8 mouse cellular contexts compared by ENCODE assay signal in genomic region chr12:54060732-54061131, GRCm38 (mm10).
DNase-seq lines count a peak whose midpoint lies in the region; ATAC-seq and TF ChIP-seq lines count a peak whose summit lies in the region.

No protein-coding gene starts in this region.

- no peak overlapping the region for H3K27ac ChIP-seq in heart, embryonic 12.5 days (ENCODE audit: poor library complexity, severe bottlenecking)
- H3K27ac ChIP-seq in gastrocnemius, adult 2 months: no peak overlapping the region
- no peak overlapping the region for H3K27ac ChIP-seq in limb, embryonic 10.5 days
- no peak overlapping the region for H3K27ac ChIP-seq in neural tube, embryonic 11.5 days (ENCODE audit: low read depth, low read length)

- 20% methylated on average over 8 of the region's 8 CpGs for WGBS in heart, embryonic 12.5 days
- WGBS in limb, embryonic 10.5 days: 12% methylated on average over 8 of the region's 8 CpGs
- WGBS in neural tube, embryonic 11.5 days: 14% methylated on average over 8 of the region's 8 CpGs

- intact Hi-C loops in gastrocnemius, adult 2 months (cut with DNase I): loop anchor here (2.0 kb wide), 1 partner anchor 1142 kb away; no protein-coding TSS in a partner anchor

- peak; percentile 99; the same call in 1 of the 2 replicates for TF ChIP-seq CTCF in gastrocnemius, adult 2 months (IDR thresholded peaks at IDR 0.05)

- no peak overlapping the region for H3K4me3 ChIP-seq in heart, embryonic 12.5 days
- peak overlapping the region; percentile 21; the same call in 1 of the 2 replicates for H3K4me3 ChIP-seq in gastrocnemius, adult 2 months
- no peak overlapping the region for H3K4me3 ChIP-seq in limb, embryonic 10.5 days
- H3K4me3 ChIP-seq in neural tube, embryonic 11.5 days (ENCODE audit: low read depth, low read length): no peak overlapping the region

- no peak overlapping the region for H3K4me2 ChIP-seq in heart, embryonic 12.5 days
- H3K4me2 ChIP-seq in neural tube, embryonic 11.5 days (ENCODE audit: low read depth): no peak overlapping the region

- peaks cover 22% of the 10 kb centered on the region for H3K27me3 ChIP-seq in heart, embryonic 12.5 days (replicated peaks)
- peaks cover 64% of the 10 kb centered on the region for H3K27me3 ChIP-seq in limb, embryonic 10.5 days (ENCODE audit: low read depth, poor library complexity, severe bottlenecking)
- H3K27me3 ChIP-seq in neural tube, embryonic 11.5 days (ENCODE audit: control insufficient read depth, insufficient read depth, low read length): no peaks in the 10 kb centered on the region

- H3K9ac ChIP-seq in heart, embryonic 12.5 days: no peak overlapping the region
- no peak overlapping the region for H3K9ac ChIP-seq in neural tube, embryonic 11.5 days (ENCODE audit: low read length)

- no peak for ATAC-seq in heart, embryonic 12.5 days (ENCODE audit: insufficient number of reproducible peaks, low FRiP score)
- ATAC-seq in neural tube, embryonic 11.5 days (ENCODE audit: insufficient read depth, low FRiP score, low TSS enrichment): peak; percentile 38; the same call in 1 of the 2 replicates

- no peaks in the 10 kb centered on the region for H3K4me1 ChIP-seq in heart, embryonic 12.5 days (replicated peaks)
- H3K4me1 ChIP-seq in limb, embryonic 10.5 days: peaks cover 33% of the 10 kb centered on the region
- 0 out of 2 replicates have a peak, but pooled peaks cover 2% of the 10 kb centered on the region for H3K4me1 ChIP-seq in neural tube, embryonic 11.5 days (ENCODE audit: control insufficient read depth, insufficient read depth, low read length)

- no peaks in the 10 kb centered on the region for H3K9me3 ChIP-seq in heart, embryonic 12.5 days (replicated peaks)
- H3K9me3 ChIP-seq in limb, embryonic 10.5 days (replicated peaks): no peaks in the 10 kb centered on the region
- H3K9me3 ChIP-seq in neural tube, embryonic 11.5 days (ENCODE audit: control insufficient read depth, low read length): no peaks in the 10 kb centered on the region

- DNase-seq in heart, adult 8-10 months (ENCODE audit: low spot score): peak; percentile 31
- peak; percentile 39 to 50 for DNase-seq in cerebellum, postnatal 36 days
- peak; percentile 78 for DNase-seq in gastrocnemius, adult 2 months
- DNase-seq in kidney, adult 18-20 months: peak; percentile 63
- DNase-seq in limb, embryonic 10.5 days (ENCODE audit: low spot score): peak; percentile 92
- DNase-seq in neural tube, embryonic 11.5 days (ENCODE audit: low spot score): peak; percentile 87
- DNase-seq in testis, postnatal 10 days (ENCODE audit: low spot score): peak; percentile 89

- H3K36me3 ChIP-seq in heart, embryonic 12.5 days: no peaks in the 10 kb centered on the region
- H3K36me3 ChIP-seq in limb, embryonic 10.5 days: no peaks in the 10 kb centered on the region
- H3K36me3 ChIP-seq in neural tube, embryonic 11.5 days (ENCODE audit: control insufficient read depth, insufficient read depth, low read length): no peaks in the 10 kb centered on the region

Comparison
In these comparisons a context has a peak if more than half of its experiments do, and no peak if none do; other contexts are left out.
1. DNase-seq: peak in every context shown above with its lines; median percentile 92 in limb, embryonic 10.5 days; 89 in testis, postnatal 10 days; 87 in neural tube, embryonic 11.5 days; 78 in gastrocnemius, adult 2 months; 63 in kidney, adult 18-20 months; 44 in cerebellum, postnatal 36 days; 31 in heart, adult 8-10 months.